Mouse (Mus musculus) heart, embryonic 16.5 days (tissue): ENCODE data around the gene Mylk2. TPM values are rescaled to one million over a fixed set of nuclear protein-coding genes. Genes with fewer than 3 reads are reported as not detected.

Experiments
- ATAC-seq: fragments of 200-750 bp; cut with Nextera tagmentation; replicated peaks from 2 replicates; pipeline ENCODE4 v1.8.0; 2017; ENCODE audit warnings: moderate number of reproducible peaks; ENCODE audit not compliant: insufficient read depth, low FRiP score; ENCODE audit errors: extremely low read depth
- H3K27ac ChIP-seq: fragments of 300-500 bp; sonication (generic); 2 replicates; pipeline ENCODE4 v1.5.1; 2014; ENCODE audit warnings: mild to moderate bottlenecking, low read length, control low read depth, moderate library complexity
- H3K27me3 ChIP-seq: fragments of 300-500 bp; sonication (generic); 2 replicates; pipeline ENCODE4 v1.6.1; 2014; ENCODE audit warnings: low read length, mixed read lengths; ENCODE audit not compliant: control insufficient read depth, insufficient read depth
- H3K36me3 ChIP-seq: fragments of 300-500 bp; sonication (generic); 2 replicates; pipeline ENCODE4 v1.6.1; 2014; ENCODE audit not compliant: control insufficient read depth, insufficient read depth
- H3K4me1 ChIP-seq: fragments of 300-500 bp; sonication (generic); 2 replicates; pipeline ENCODE4 v1.6.1; 2014; ENCODE audit warnings: low read length, mixed read lengths; ENCODE audit not compliant: control insufficient read depth, insufficient read depth
- H3K4me2 ChIP-seq: fragments of 300-500 bp; sonication (generic); 2 replicates; pipeline ENCODE4 v1.6.1; 2014; ENCODE audit warnings: low read depth, mild to moderate bottlenecking, control low read depth, low read length
- H3K4me3 ChIP-seq: fragments of 300-500 bp; sonication (generic); 2 replicates; pipeline ENCODE4 v1.5.1; 2014; ENCODE audit warnings: mild to moderate bottlenecking, control low read depth, low read length
- H3K9ac ChIP-seq: fragments of 300-500 bp; sonication (generic); 2 replicates; pipeline ENCODE4 v1.6.1; 2014; ENCODE audit warnings: low read length, control low read depth
- H3K9me3 ChIP-seq: fragments of 300-500 bp; sonication (generic); replicated peaks from 2 replicates; pipeline ENCODE4 v1.6.1; 2016; ENCODE audit warnings: low read length; ENCODE audit not compliant: control insufficient read depth
- WGBS: fragments of 180-500 bp; shearing (Covaris S2); extraction: QIAGEN DNeasy Blood & Tissue Kit; methylation state at CpG from one replicate; pipeline ENCODE4 v1.1.7; 2014; 5-methylcytosine and 5-hydroxymethylcytosine counted together
- polyA plus RNA-seq: library from polyadenylated mRNA; unstranded; fragments of >200 nt; fragmentation: Nextera tagmentation; extraction: Ambion mirVana; gene quantifications from 2 replicates; pipeline ENCODE4 v1.2.1, GENCODE M21; 2015

Gene Mylk2
- polyA plus RNA-seq, 1 experiment from 2014 or later = 0.32 TPM

DNA sequence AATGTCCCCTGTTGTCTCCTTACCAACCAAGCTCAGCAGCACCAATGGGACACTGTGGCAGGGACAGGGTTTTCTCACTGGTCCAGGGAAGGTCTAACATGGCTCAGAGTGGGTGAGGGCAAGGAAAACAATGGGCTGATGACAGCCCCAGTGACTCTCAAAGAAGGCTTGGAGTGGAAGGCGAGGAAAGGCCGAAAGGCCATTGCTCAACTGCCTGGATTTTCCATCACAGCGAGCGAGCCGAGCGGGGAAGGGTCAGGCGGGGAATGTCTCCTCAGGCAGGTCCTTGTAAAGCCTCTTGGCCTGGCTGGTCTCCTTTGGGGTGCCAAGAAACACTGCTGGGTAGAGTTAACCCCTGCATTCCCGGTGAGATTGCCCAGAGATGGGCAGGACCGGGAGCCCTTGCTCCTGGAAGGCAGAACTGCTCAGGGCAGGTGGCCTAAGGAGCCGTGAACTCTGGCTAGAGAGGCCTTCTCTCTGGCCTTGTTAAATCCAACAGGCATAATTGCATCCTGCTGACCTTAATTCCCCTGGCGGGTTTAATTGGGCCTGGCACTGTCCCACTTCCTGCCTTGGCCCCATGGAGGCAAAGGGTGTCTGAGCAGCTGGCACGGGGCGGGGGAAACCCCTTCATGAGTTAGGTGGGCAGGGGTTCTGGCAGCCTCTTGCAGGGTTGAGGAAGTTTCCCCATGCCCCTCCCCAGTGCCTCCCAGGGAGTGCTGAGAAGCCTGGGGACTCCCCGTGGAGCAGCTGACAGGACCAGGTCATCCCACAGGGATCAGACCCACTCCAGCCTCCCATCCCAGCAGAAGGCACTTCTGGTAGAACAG is 3.8 kb upstream of the Mylk2 start:
- no peaks in the 10 kb centered on the region for H3K36me3 ChIP-seq
- H3K4me1 ChIP-seq = peaks cover 34% of the 10 kb centered on the region
- H3K4me3 ChIP-seq = no peak overlapping the region
- no peak overlapping the region for H3K27ac ChIP-seq
- no peaks in the 10 kb centered on the region; the same call in 1 of the 2 replicates for H3K9me3 ChIP-seq
- H3K27me3 ChIP-seq = peaks cover 19% of the 10 kb centered on the region
- H3K4me2 ChIP-seq = no peak overlapping the region
- H3K9ac ChIP-seq = no peak overlapping the region
- WGBS = 53% methylated on average over 14 of the region's 14 CpGs
- ATAC-seq = no peak

DNA sequence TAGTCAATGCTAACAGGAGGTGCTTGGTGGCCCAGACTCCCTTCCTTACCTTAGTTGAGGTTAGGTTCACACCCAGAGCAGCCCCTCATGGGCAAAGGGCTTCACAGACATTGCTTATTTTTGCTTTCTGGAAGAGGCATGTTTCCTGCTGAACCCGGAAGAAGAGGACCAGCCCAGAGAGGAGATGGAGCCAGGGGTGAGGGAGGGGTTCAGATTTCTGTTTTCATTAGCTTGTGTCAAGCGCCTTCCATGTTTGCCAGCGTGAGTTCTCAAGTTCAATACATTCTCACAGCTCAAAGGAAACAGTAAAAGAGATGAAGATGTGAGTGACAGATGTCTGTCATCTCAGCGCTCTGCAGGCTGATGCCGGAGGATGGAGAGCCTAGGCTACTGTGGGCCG is 1.3 kb upstream of the Mylk2 start:
- Histone ChIP-seq H3K9ac (no peak overlapping the region), H3K27ac (no peak overlapping the region), H3K36me3 (no peaks in the 10 kb centered on the region), H3K4me1 (peaks cover 29% of the 10 kb centered on the region), H3K4me2 (no peak overlapping the region), H3K9me3 (no peaks in the 10 kb centered on the region; the same call in 1 of the 2 replicates), H3K4me3 (no peak overlapping the region), H3K27me3 (peaks cover 31% of the 10 kb centered on the region)
- 74% methylated on average over 6 of the region's 6 CpGs for WGBS
- no peak for ATAC-seq

DNA sequence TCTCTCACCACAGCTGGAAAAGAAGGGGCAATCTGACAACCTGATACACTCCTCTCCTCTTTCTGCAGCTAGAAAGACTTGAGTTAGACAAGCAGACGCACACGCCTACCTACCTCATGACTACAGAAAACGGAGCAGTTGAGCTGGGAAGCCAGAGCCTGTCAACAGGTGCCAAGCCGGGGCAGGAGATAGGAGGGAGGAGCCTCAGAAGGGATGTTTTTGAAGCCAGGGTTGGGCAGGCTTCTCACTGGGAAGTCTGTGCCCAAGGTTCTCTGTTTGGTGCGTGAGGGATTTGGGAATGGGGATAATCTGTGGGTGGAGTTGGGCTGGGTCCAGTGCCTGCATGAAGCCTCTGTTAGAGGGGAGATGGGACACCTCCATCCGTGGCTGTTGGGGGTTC is 280 bp downstream of the Mylk2 start:
- Histone ChIP-seq H3K36me3 (no peaks in the 10 kb centered on the region), H3K4me1 (peaks cover 18% of the 10 kb centered on the region), H3K4me3 (no peak overlapping the region), H3K9me3 (no peaks in the 10 kb centered on the region; the same call in 1 of the 2 replicates), H3K27ac (no peak overlapping the region), H3K27me3 (peaks cover 33% of the 10 kb centered on the region), H3K9ac (no peak overlapping the region), H3K4me2 (no peak overlapping the region)
- ATAC-seq = no peak
- WGBS = 31% methylated on average over 6 of the region's 6 CpGs

GRCm38 (mm10) chr2:152913471-152913870 is 2.3 kb downstream of the Mylk2 start:
- H3K4me1 ChIP-seq = peaks cover 16% of the 10 kb centered on the region
- ATAC-seq = no peak
- H3K4me2 ChIP-seq = no peak overlapping the region
- H3K27ac ChIP-seq = no peak overlapping the region
- no peak overlapping the region for H3K4me3 ChIP-seq
- H3K9ac ChIP-seq = no peak overlapping the region
- WGBS = 32% methylated on average over 7 of the region's 7 CpGs
- H3K9me3 ChIP-seq = no peaks in the 10 kb centered on the region; the same call in 1 of the 2 replicates
- no peaks in the 10 kb centered on the region for H3K36me3 ChIP-seq
- H3K27me3 ChIP-seq = peaks cover 37% of the 10 kb centered on the region

DNA sequence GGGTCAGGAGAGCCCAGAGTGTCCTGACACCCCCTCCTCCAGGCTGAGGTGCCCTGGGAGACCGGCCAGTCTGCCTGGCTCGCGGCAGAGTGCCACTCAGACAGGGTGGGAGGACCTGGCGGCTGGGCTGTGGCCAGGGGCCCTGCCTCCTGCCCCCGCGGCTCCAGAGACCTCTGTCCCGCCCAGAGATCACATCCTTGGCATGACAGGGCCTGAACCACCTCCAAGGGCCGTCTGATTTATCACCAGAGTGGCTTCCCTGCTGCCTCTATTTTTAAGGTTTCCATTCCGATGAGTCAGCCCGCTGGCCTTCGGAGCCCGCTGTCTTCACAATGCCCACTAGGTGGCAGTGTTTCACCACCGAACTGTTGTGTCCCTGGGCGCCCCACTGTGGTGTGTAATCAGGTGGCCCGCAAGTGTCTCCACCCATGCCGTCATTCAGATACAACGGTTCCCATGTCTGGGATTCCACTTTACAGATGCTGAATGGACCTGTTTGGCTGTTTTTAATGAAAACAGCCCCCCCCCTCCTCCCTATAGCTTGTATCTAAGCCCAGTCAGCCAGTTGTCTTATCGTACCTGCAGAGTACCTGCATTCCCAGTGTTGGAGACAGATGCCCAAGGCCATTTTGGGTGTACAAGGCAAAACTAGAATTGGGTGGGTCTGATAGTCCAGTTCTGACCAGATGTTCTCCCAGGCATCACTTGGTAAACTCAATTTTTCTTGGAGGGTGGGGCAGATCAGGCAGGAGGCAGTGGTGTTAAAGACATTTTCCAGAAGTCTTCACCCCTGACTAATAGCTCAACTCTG is 3.4 kb downstream of the Mylk2 start:
- 2% methylated on average over 18 of the region's 18 CpGs for WGBS
- peak overlapping the region; percentile 38; the same call in 1 of the 2 replicates for H3K9ac ChIP-seq
- H3K4me3 ChIP-seq = peak overlapping the region; percentile 27; the same call in 1 of the 2 replicates
- H3K36me3 ChIP-seq = no peaks in the 10 kb centered on the region
- H3K27ac ChIP-seq = no peak overlapping the region
- peak overlapping the region; percentile 57 for H3K4me2 ChIP-seq
- peaks cover 37% of the 10 kb centered on the region for H3K27me3 ChIP-seq
- peaks cover 19% of the 10 kb centered on the region for H3K4me1 ChIP-seq
- ATAC-seq = peak; percentile 75
- H3K9me3 ChIP-seq = no peaks in the 10 kb centered on the region

GRCm38 (mm10) chr2:152915453-152915852 is 4.3 kb downstream of the Mylk2 start:
- Histone ChIP-seq H3K36me3 (no peaks in the 10 kb centered on the region), H3K27me3 (peaks cover 35% of the 10 kb centered on the region), H3K4me3 (no peak overlapping the region), H3K27ac (no peak overlapping the region), H3K9me3 (no peaks in the 10 kb centered on the region), H3K4me2 (no peak overlapping the region), H3K9ac (no peak overlapping the region), H3K4me1 (peaks cover 19% of the 10 kb centered on the region)
- no peak for ATAC-seq
- 64% methylated on average over 4 of the region's 4 CpGs for WGBS

DNA sequence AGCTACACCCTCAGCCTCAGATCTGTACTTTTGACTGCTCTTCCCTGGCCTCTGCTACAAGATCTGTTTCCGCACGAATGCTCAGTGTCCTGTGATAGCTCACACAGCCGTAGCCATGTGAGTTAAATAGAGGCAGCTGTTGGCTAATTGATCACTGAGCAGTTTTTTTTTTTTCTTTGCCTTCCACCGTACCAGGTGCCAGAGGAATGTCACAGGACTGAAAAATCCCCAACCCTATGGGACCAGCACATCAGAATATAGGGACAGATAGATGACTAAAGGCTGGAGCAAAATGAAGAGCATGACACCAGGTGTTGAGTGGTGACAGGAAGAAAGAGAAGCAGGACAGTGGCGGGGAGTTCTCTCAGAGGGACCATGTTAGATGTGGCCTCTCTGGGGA is 5.0 kb downstream of the Mylk2 start:
- ATAC-seq = no peak
- Histone ChIP-seq H3K4me2 (no peak overlapping the region), H3K36me3 (no peaks in the 10 kb centered on the region), H3K27ac (no peak overlapping the region), H3K4me1 (peaks cover 19% of the 10 kb centered on the region), H3K27me3 (peaks cover 28% of the 10 kb centered on the region), H3K9ac (no peak overlapping the region), H3K4me3 (no peak overlapping the region), H3K9me3 (no peaks in the 10 kb centered on the region)
- 55% methylated on average over 5 of the region's 5 CpGs for WGBS

DNA sequence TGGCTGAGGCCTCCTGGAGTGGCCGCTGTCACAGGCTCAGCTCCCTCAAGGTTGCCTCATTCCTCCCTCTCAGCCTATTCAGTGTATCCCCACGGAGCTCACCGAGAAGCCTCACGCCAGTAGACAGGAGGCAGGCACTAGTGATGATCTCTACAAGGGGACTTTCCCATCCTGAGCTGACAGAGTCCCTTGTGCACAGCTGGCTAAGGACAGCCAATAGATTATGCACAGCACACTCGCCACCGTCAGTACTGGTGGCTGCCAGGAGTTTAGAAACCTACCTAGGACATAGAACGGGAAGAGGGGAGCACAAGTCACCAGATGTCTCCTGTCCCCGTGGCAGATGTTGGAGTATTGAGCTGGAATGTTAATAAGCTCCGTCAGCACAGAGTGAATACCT is 6.5 kb downstream of the Mylk2 start:
- no peak overlapping the region for H3K4me2 ChIP-seq
- H3K4me1 ChIP-seq = peaks cover 16% of the 10 kb centered on the region
- no peaks in the 10 kb centered on the region for H3K9me3 ChIP-seq
- ATAC-seq = no peak
- H3K27me3 ChIP-seq = peaks cover 15% of the 10 kb centered on the region
- WGBS = 45% methylated on average over 9 of the region's 9 CpGs
- no peak overlapping the region for H3K4me3 ChIP-seq
- no peak overlapping the region for H3K9ac ChIP-seq
- no peaks in the 10 kb centered on the region for H3K36me3 ChIP-seq
- no peak overlapping the region for H3K27ac ChIP-seq

DNA sequence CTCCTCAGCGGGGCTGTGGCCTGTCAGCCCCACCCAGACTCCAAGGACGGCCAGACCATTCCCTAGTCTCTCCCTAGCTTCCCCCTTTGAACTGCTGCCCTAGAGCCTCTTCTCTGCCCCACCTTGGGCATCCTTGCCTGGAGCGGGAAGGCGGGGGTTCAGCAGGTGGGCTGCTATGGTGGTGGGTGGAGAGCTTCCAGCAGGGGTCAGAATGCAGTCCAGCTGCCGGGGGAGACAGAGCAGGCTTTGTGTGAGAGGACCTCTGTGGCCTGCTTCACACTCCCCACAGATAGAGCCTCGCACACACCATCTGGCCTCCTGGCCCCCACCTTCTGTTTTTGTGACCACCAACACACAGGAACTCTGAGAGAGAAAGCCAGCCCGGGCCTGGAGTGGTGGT is 11.2 kb downstream of the Mylk2 start:
- Histone ChIP-seq H3K9ac (no peak overlapping the region), H3K9me3 (no peaks in the 10 kb centered on the region), H3K4me2 (no peak overlapping the region), H3K27me3 (peaks cover 1% of the 10 kb centered on the region; the same call in 1 of the 2 replicates), H3K4me3 (no peak overlapping the region), H3K27ac (no peak overlapping the region), H3K36me3 (no peaks in the 10 kb centered on the region), H3K4me1 (peaks cover 16% of the 10 kb centered on the region)
- ATAC-seq = no peak
- WGBS = 36% methylated on average over 7 of the region's 7 CpGs
